Mouse (Mus musculus): ENCODE measurements around the gene Tenm4. TPM values are rescaled to one million over a fixed set of nuclear protein-coding genes. Genes with fewer than 3 reads are reported as not detected.

Gene Tenm4
- total RNA-seq, 4 experiments from 2014 or later, result 0.77 to 2.5 (median 2.0) TPM

GRCm38 (mm10) chr7:96889061-96890034 is 718.3 kb downstream of the Tenm4 start:
- DNase-seq (ENCODE audit: low spot score in 2 of 2), result no peak

- no peak for DNase-seq (ENCODE audit: low spot score in 2 of 2)
These were observed 719.1 kb downstream of the Tenm4 start for GRCm38 (mm10) chr7:96890035-96890621.

GRCm38 (mm10) chr7:96890987-96891386 is 719.9 kb downstream of the Tenm4 start:
- DNase-seq (ENCODE audit: low spot score in 2 of 2), result no peak

- DNase-seq (ENCODE audit: low spot score in 2 of 2), result no peak
These were observed 728.1 kb downstream of the Tenm4 start for GRCm38 (mm10) chr7:96899036-96899569.

- no peak for DNase-seq (ENCODE audit: low spot score in 2 of 2)
These were observed 731.1 kb downstream of the Tenm4 start for GRCm38 (mm10) chr7:96902183-96902582.

GRCm38 (mm10) chr7:96903088-96903985 is 732.3 kb downstream of the Tenm4 start:
- DNase-seq (ENCODE audit: low spot score in 2 of 2), result no peak

- DNase-seq (ENCODE audit: low spot score in 2 of 2), result no peak
These were observed 733.4 kb downstream of the Tenm4 start for GRCm38 (mm10) chr7:96904442-96904841.

GRCm38 (mm10) chr7:96904936-96905335 is 733.9 kb downstream of the Tenm4 start:
- DNase-seq (ENCODE audit: low spot score in 2 of 2), result no peak

- no peak for DNase-seq (ENCODE audit: low spot score in 2 of 2)
These were observed 734.4 kb downstream of the Tenm4 start for GRCm38 (mm10) chr7:96905422-96905821.

GRCm38 (mm10) chr7:96906216-96906615 is 735.2 kb downstream of the Tenm4 start:
- no peak for DNase-seq (ENCODE audit: low spot score in 2 of 2)

- no peak for DNase-seq (ENCODE audit: low spot score in 2 of 2)
These were observed 737.1 kb downstream of the Tenm4 start for GRCm38 (mm10) chr7:96907971-96908680.

- DNase-seq (ENCODE audit: low spot score in 2 of 2), result no peak
These were observed 738.8 kb downstream of the Tenm4 start for GRCm38 (mm10) chr7:96909856-96910255.

- no peak for DNase-seq (ENCODE audit: low spot score in 2 of 2)
These were observed 739.4 kb downstream of the Tenm4 start for GRCm38 (mm10) chr7:96910310-96910960.

GRCm38 (mm10) chr7:96914031-96914430 is 743.0 kb downstream of the Tenm4 start:
- peak; percentile 54 to 56 for DNase-seq (ENCODE audit: low spot score in 2 of 2)

GRCm38 (mm10) chr7:96915452-96916105 is 744.5 kb downstream of the Tenm4 start:
- DNase-seq (ENCODE audit: low spot score in 2 of 2), result no peak

GRCm38 (mm10) chr7:96920447-96921095 is 749.5 kb downstream of the Tenm4 start:
- no peak for DNase-seq (ENCODE audit: low spot score in 2 of 2)

GRCm38 (mm10) chr7:96922927-96923326 is 751.9 kb downstream of the Tenm4 start:
- no peak for DNase-seq (ENCODE audit: low spot score in 2 of 2)

- no peak for DNase-seq (ENCODE audit: low spot score in 2 of 2)
These were observed 772.8 kb downstream of the Tenm4 start for GRCm38 (mm10) chr7:96943715-96944377.

Data from gastrocnemius, adult 8-10 months (tissue).